Mouse (Mus musculus) heart, postnatal 14 days (tissue): ENCODE results near the gene Sncg. TPM values are rescaled to one million over a fixed set of nuclear protein-coding genes. Genes with fewer than 3 reads are reported as not detected.
"Not testable (repeated sequence)": the region's sequence is repeated elsewhere in the genome, so short reads cannot be mapped to it uniquely, and the experiment has no call there.

Experiments
- DNase-seq, 2 experiments: peaks; one replicate each; pipeline ENCODE4 v3.0.0; 2021 to 2022
- intact Hi-C: fragments of 180-260 bp; cut with DNase I; formaldehyde crosslinking; loops from one replicate; pipeline ENCODE4 v1.15.1; 2025
- total RNA-seq, 2 experiments: library from RNA; stranded (reverse); gene quantifications; 2 replicates each; pipeline ENCODE4 v1.2.3; 2021

Sncg gene
- total RNA-seq, 2 experiments from 2014 or later: 5.0 to 5.7 TPM

- intact Hi-C loops: loop anchor here (5.0 to 10.0 kb wide), 3 partner anchors 34 to 289 kb away; partner anchors contain the start of gene Anxa8
- DNase-seq: no peak
Measured at GRCm38 (mm10) chr14:34373581-34373980, 1.0 kb downstream of the Sncg start.

- peak; percentile 70 to 84 for DNase-seq
- intact Hi-C loops: loop anchor here (5.0 to 10.0 kb wide), 3 partner anchors 35 to 288 kb away; partner anchors contain the start of gene Anxa8
Measured at GRCm38 (mm10) chr14:34372646-34373045, 1.9 kb downstream of the Sncg start.

GRCm38 (mm10) chr14:34371763-34372162 is 2.8 kb downstream of the Sncg start:
- intact Hi-C loops: loop anchor here (5.0 to 10.0 kb wide), 3 partner anchors 36 to 287 kb away; partner anchors contain the start of gene Anxa8
- no peak for DNase-seq

- DNase-seq: no peak
- intact Hi-C loops: loop anchor here (5.0 to 10.0 kb wide), 3 partner anchors 36 to 286 kb away; partner anchors contain the start of gene Anxa8
Measured at GRCm38 (mm10) chr14:34370921-34371320, 3.7 kb downstream of the Sncg start.

- no peak for DNase-seq
- intact Hi-C loops: loop anchor here (5.0 to 10.0 kb wide), 3 partner anchors 37 to 285 kb away; partner anchors contain the start of gene Anxa8
Measured at GRCm38 (mm10) chr14:34370203-34370602, 4.4 kb downstream of the Sncg start.

GRCm38 (mm10) chr14:34365147-34365507 is 9.5 kb downstream of the Sncg start:
- intact Hi-C loops: no loop called here
- no peak for DNase-seq

GRCm38 (mm10) chr14:34364254-34365146 is 10.1 kb downstream of the Sncg start:
- intact Hi-C loops: loop anchor here (5.0 kb wide), 1 partner anchor 52 kb away; the partner anchor contains the start of genes Glud1 and Shld2

GRCm38 (mm10) chr14:34363490-34364253 is 10.9 kb downstream of the Sncg start:
- intact Hi-C loops: loop anchor here (5.0 kb wide), 1 partner anchor 51 kb away; the partner anchor contains the start of genes Glud1 and Shld2
- DNase-seq: peak; percentile 73

More at GRCm38 (mm10) chr14:34364254-34365146, 10.1 kb downstream of the Sncg start:
- DNase-seq: not testable (repeated sequence)

- DNase-seq: peak; percentile 64 to 72
- intact Hi-C loops: loop anchor here (1.0 to 5.0 kb wide), 2 partner anchors 51 to 89 kb away; partner anchors contain the start of genes Glud1 and Shld2
Measured at GRCm38 (mm10) chr14:34362726-34363445, 11.7 kb downstream of the Sncg start.

- intact Hi-C loops: loop anchor here (1.0 to 5.0 kb wide), 2 partner anchors 50 to 88 kb away; partner anchors contain the start of genes Glud1 and Shld2
- no peak for DNase-seq
Measured at GRCm38 (mm10) chr14:34362135-34362534, 12.5 kb downstream of the Sncg start.

GRCm38 (mm10) chr14:34360251-34360650 is 14.3 kb downstream of the Sncg start:
- intact Hi-C loops: loop anchor here (5.0 kb wide), 1 partner anchor 48 kb away; the partner anchor contains the start of genes Glud1 and Shld2
- DNase-seq: no peak

- intact Hi-C loops: loop anchor here (5.0 kb wide), 1 partner anchor 47 kb away; the partner anchor contains the start of genes Glud1 and Shld2
- DNase-seq: no peak
Measured at GRCm38 (mm10) chr14:34359676-34360244, 14.8 kb downstream of the Sncg start.

GRCm38 (mm10) chr14:34357671-34358455 is 16.7 kb downstream of the Sncg start:
- intact Hi-C loops: no loop called here
- no peak for DNase-seq

- intact Hi-C loops: no loop called here
- DNase-seq: no peak
Measured at GRCm38 (mm10) chr14:34355301-34355700, 19.3 kb downstream of the Sncg start, which contains the start of gene Fam25c. Gene Fam25c, minus strand, starts transcription at chr14:34355433.

GRCm38 (mm10) chr14:34354456-34354855 is 20.1 kb downstream of the Sncg start:
- intact Hi-C loops: no loop called here
- DNase-seq: no peak

GRCm38 (mm10) chr14:34353326-34353725 is 21.3 kb downstream of the Sncg start:
- intact Hi-C loops: no loop called here
- DNase-seq: no peak

GRCm38 (mm10) chr14:34352523-34352922 is 22.1 kb downstream of the Sncg start:
- no peak for DNase-seq
- intact Hi-C loops: no loop called here

GRCm38 (mm10) chr14:34351660-34352059 is 22.9 kb downstream of the Sncg start:
- no peak for DNase-seq
- intact Hi-C loops: no loop called here
